Mouse (Mus musculus) ES-Bruce4 (cell line): Measurements from ENCODE around the gene Olfr1555-ps1.

Source experiments
- CTCF ChIP-seq: IDR thresholded peaks from one replicate; pipeline ENCODE4 v1.8.1; 2011; ENCODE audit warnings: low read depth, low read length
- POLR2A ChIP-seq: IDR thresholded peaks from one replicate; pipeline ENCODE4 v1.8.1; 2011; ENCODE audit warnings: low read length; ENCODE audit not compliant: insufficient read depth

DNA sequence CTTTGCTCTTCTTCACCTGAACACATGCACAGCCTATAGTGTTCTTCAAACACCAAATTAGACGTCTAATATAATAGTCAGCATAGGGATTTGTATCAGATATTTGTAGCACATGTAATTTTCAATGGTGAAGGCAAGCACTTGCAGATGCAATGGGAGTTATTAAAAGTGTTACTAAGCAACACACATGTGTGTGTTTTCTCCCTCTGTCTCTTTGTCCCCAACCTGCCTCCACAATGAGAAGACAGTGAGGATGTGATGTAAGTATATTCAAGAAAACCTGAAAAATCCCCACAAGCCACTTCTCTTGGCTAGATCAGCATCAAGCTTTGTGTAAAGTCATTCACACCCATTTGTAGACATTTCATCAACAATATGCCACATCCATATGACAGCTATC is 54.1 kb downstream of the Olfr1555-ps1 start, which contains the start of gene Olfr1428:
- TF ChIP-seq POLR2A = no peak
- no peak for TF ChIP-seq CTCF
